Mouse (Mus musculus) kidney, adult 2 months (tissue): ENCODE measurements around the gene Bcl10.

Source experiments
- CTCF ChIP-seq: fragments of 200-500 bp; conservative IDR thresholded peaks from 2 replicates; pipeline ENCODE4 v1.5.1; 2011; ENCODE audit warnings: low read depth, mild to moderate bottlenecking, control low read depth, low read length, moderate library complexity, mixed read lengths; ENCODE audit not compliant: insufficient read depth, insufficient read length
- POLR2A ChIP-seq: fragments of 200-500 bp; IDR thresholded peaks from one replicate; pipeline ENCODE4 v1.6.1; 2011; ENCODE audit warnings: low read depth, low read length, control low read depth

DNA sequence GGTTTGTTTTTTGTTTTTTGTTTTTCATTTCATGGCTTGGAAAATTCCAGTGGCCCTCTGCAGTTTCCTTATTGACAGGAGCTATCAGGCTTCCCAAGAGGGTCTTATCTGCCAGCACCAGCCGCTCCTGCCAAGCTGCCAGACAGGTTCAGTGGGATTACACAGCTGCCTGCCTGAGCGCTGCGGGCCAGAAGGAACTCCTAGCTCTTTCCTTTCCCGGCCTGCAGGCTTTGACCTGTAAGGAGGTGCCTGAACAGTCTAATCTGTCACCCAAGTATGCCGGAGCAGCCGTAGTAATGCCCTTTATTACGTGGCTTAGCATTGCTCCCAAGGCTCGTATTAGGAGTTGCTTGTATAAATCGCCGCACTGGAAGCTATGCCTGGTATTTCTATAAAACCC lies 41.9 kb downstream of the Bcl10 start:
- no peak for TF ChIP-seq CTCF
- no peak for TF ChIP-seq POLR2A
